Mouse (Mus musculus) urinary bladder, postnatal 10 days (tissue): Measurements from ENCODE around the gene Erich3.
"Not testable (repeated sequence)": the region's sequence is repeated elsewhere in the genome, so short reads cannot be mapped to it uniquely, and the experiment has no call there.

Experiments
- DNase-seq: peaks from one replicate; pipeline ENCODE4 v3.0.0; 2022; ENCODE audit warnings: low spot score

Gene Erich3

GRCm38 (mm10) chr3:154663545-154663944 is at the start of gene Erich3:
TSS of gene Erich3 (plus strand) at chr3:154663859.
- no peak for DNase-seq

DNA sequence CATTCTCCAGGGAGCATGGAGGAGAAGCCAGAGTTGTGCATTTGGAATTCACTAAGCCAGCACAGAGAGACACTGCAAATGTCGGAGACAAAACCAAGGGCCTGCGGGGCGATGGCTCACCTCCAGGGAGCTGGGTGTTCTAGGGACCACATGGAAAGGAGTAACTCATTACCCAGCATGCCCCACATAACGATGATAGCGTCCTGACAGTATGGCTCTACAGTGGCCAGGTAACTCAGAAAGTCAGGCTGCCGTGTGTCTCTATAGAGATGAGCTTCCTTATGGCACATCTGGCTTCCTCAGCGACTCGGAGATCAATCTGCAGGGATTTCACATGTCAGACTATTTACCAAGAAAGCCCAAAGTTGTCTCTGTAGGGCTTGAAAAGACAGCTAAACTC is 48.9 kb upstream of the Erich3 start:
- DNase-seq, result no peak

- DNase-seq, result no peak
Observed at GRCm38 (mm10) chr3:154615304-154615703, 48.4 kb upstream of the Erich3 start.

- DNase-seq, result no peak
Observed at GRCm38 (mm10) chr3:154616106-154616505, 47.6 kb upstream of the Erich3 start.

- no peak for DNase-seq
Observed at GRCm38 (mm10) chr3:154628284-154628683, 35.4 kb upstream of the Erich3 start.

DNA sequence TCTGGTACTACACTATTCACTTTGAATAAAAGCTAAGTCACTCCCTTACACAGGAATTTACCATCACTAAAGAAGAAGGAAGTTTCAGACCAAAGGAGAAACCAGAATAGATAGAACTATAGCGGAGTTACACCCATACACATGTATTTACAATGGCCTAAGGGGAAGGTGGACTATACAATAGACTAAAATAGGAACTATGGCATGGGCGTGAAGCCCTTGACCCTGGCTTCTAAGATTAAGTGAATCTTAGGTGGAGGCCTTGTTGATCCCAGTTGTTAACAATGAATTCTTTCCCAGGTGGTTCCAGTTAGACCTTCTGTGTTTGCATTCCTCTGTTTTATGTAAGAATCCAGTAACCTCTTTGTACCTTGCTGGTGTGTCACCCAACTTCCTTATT is 32.4 kb upstream of the Erich3 start:
- DNase-seq, result not testable (repeated sequence)

GRCm38 (mm10) chr3:154633091-154633490 is 30.6 kb upstream of the Erich3 start:
- no peak for DNase-seq

DNA sequence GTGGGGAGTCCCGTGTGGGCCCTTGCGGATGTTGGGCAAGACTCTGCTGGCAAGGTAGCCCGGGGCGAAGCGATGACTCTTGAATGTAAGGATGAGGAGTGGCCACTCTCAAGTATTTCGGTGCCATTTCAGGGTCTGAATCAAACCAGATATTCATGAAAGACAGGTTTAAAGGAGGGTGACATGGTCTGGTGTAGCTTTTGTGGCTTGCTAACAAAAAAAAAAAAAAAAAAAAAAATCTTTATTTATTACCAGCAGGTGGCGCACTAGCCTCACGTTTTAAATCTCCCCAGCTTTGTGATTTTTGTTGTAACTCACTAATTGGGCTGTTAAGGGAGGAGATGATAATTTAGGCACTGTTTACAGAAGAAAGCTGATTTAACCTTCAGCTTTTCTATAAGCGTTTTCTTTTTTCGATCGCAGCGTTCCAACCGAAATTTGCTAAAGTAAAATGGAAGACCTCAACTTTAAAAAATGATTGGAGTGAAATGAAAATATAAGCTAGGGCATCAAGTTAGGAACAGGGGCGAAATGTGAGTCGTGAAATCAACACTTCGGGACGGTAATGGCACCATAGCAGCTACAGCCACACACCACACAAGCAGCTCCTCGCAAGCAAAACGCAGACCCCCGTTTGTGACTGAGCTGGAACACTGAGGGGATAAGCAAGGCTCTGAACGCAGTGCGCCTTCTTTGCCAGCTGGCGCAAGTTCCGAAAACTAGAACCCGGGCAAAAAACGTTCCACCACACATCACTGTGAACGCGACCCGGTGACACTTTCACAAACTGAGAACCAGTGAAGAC is 16.8 kb upstream of the Erich3 start:
- no peak for DNase-seq

DNA sequence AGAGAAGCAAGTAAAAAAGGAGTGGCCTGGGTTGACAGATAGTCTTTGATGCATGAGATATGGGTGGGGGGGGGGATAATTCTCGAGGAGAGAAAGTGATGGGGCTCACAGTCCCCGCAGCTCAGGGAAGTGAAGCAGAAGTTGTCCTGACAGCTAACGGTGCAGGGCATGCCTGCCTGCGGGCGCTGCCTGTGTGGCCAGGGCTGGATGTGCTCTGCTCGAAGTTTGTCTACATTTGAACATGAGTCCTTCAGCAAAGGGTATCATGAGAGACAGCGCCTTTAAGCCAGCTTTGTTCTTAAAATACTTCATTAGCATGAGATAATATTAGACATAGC is 16.2 kb upstream of the Erich3 start:
- no peak for DNase-seq

- DNase-seq, result no peak
Observed at GRCm38 (mm10) chr3:154649411-154650285, 14.0 kb upstream of the Erich3 start.

DNA sequence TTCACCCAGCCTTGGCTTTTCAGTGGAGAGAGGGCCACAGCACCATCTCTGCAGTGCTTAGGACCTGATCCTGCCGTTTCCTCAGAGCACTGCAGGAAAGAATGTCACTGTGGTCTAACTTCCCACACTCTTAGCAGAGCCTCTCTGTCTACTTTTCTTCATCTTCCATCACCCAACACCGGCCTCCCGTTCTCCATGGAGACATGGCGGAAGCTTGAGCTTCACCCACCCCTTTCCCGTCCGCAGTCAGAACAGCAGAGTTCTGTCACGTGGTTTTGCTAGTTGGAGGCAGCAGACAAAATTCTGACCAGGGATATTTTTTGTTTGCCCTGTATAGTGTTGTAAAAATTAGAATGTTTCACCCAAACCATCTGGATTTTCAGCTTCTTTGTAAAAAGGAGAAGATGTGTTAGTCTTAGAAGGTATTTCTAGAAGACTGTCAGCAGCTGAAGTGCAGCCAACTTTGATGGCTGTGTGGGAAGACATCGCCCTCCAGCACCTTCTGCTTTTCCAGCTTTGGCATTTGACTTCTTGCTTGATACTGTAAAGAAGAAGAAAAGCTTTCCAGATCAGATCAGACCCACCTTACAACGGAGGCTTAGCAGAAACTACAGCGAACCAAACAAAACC is 12.4 kb upstream of the Erich3 start:
- no peak for DNase-seq

- no peak for DNase-seq
Observed at GRCm38 (mm10) chr3:154652581-154653420, 10.9 kb upstream of the Erich3 start.

- DNase-seq, result no peak
Observed at GRCm38 (mm10) chr3:154653454-154653853, 10.2 kb upstream of the Erich3 start.

GRCm38 (mm10) chr3:154654284-154654683 is 9.4 kb upstream of the Erich3 start:
- DNase-seq, result no peak

DNA sequence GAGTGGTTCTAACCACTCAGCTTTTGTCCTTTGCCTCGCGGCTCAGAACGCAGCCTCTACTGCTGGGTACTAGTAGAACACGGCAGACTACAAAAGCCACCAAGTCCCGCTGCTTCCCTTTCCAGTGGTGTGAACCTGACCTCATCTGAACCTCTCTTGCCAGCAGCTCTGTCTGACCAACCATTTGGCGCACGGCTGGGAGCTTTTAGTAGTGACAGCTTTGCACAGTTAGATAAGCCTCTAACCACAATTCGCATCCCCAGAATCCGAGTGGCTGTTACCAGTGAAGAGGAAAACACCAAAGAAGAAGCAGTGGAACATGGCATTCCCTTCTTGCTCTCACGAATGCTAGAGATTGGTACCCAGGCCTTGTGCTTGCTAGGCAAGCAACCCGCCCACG is 8.8 kb upstream of the Erich3 start:
- DNase-seq, result no peak

DNA sequence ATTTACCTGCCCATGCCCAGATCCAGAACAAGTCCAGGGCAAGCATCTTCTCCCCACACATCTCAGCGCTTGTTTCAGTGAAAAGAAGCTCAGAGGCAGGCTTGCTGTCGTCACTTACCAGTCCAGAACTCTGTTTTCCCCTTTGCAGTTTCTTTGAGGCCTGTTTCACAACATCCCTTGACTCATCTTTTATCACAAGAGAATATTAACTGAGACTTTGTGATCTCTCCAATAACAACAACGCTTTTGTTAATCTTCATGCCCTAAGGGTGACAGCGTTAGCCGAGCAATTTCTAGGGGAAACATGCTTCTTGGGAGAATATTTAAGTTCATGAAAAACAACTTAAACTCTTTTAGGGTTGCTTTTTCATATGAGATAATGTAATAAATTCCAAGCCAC is 7.9 kb upstream of the Erich3 start:
- no peak for DNase-seq

- DNase-seq, result no peak
Observed at GRCm38 (mm10) chr3:154663976-154664581, 420 bp downstream of the Erich3 start.

GRCm38 (mm10) chr3:154664636-154665035 is 977 bp downstream of the Erich3 start:
- DNase-seq, result no peak

GRCm38 (mm10) chr3:154668485-154668884 is 4.8 kb downstream of the Erich3 start:
- no peak for DNase-seq

GRCm38 (mm10) chr3:154670584-154670983 is 6.9 kb downstream of the Erich3 start:
- DNase-seq, result no peak

DNA sequence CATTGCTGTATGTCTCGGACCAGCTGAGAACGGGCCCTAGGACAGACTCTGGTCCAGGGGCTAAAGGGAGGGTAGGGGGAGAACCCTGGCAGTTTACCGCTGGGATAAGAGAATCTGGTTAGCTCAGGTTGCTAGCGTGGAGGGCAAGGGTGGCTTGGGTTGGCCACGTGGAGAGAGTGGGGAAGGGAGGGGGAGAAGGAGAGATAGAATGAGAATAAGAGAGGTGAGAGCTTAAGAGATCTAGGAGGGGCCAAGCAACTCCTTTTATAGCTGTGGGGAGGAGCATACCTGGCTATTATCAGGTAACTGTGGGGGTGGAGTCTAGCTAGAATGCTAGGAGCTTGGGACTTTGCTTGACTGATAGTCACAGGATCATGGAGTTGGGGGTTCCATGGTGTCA is 7.4 kb downstream of the Erich3 start:
- no peak for DNase-seq
